Mouse (Mus musculus) megakaryocyte, embryonic 14.5 days (primary cell): Measurements from ENCODE around the gene Exoc4. TPM values are rescaled to one million over a fixed set of nuclear protein-coding genes. Genes with fewer than 3 reads are reported as not detected.

Experiments
- H3K27me3 ChIP-seq: replicated peaks from 2 replicates; pipeline ENCODE3; 2012; ENCODE audit warnings: inconsistent platforms
- H3K36me3 ChIP-seq: replicated peaks from 2 replicates; pipeline ENCODE3; 2012; ENCODE audit warnings: low read length, inconsistent platforms, mixed read lengths
- H3K4me1 ChIP-seq: 2 replicates; pipeline ENCODE4 v1.6.1; 2012; ENCODE audit warnings: inconsistent platforms
- H3K4me3 ChIP-seq: replicated peaks from 2 replicates; pipeline ENCODE3; 2012; ENCODE audit warnings: moderate library complexity, mild to moderate bottlenecking, inconsistent platforms
- H3K9me3 ChIP-seq: 2 replicates; pipeline ENCODE4 v1.6.1; 2012; ENCODE audit warnings: inconsistent platforms
- FLI1 ChIP-seq: IDR thresholded peaks from 2 replicates; pipeline ENCODE4 v1.6.1; 2012; ENCODE audit warnings: low read length, inconsistent platforms, mixed read lengths
- GATA1 ChIP-seq: IDR thresholded peaks from 3 replicates; pipeline ENCODE4 v1.6.1; 2012; ENCODE audit warnings: mixed read lengths, low read length, inconsistent platforms, borderline replicate concordance
- polyA plus RNA-seq: library from polyadenylated mRNA; stranded (reverse); fragments of >175 nt; gene quantifications from 2 replicates; pipeline ENCODE4 v1.2.3, GENCODE M21; 2012; ENCODE audit warnings: low replicate concordance; ENCODE audit not compliant: insufficient read depth

Gene Exoc4
- polyA plus RNA-seq, 1 experiment = 8.4 TPM

GRCm38 (mm10) chr6:33992213-33993034 is 743.5 kb downstream of the Exoc4 start:
- TF ChIP-seq GATA1 (no peak), FLI1 (no peak)
- no peaks in the 10 kb centered on the region for H3K4me1 ChIP-seq
- H3K27me3 ChIP-seq = peaks cover 2% of the 10 kb centered on the region
- H3K9me3 ChIP-seq = peaks cover 3% of the 10 kb centered on the region; the same call in 1 of the 2 replicates
- H3K36me3 ChIP-seq = no peaks in the 10 kb centered on the region
- no peak overlapping the region for H3K4me3 ChIP-seq

GRCm38 (mm10) chr6:33993842-33994241 is 745.0 kb downstream of the Exoc4 start:
- Histone ChIP-seq H3K27me3 (peaks cover 2% of the 10 kb centered on the region), H3K9me3 (peaks cover 5% of the 10 kb centered on the region; the same call in 1 of the 2 replicates), H3K4me3 (no peak overlapping the region), H3K4me1 (no peaks in the 10 kb centered on the region), H3K36me3 (no peaks in the 10 kb centered on the region)
- TF ChIP-seq GATA1 = no peak
- TF ChIP-seq FLI1 = no peak

GRCm38 (mm10) chr6:33998590-33998989 is 749.7 kb downstream of the Exoc4 start:
- H3K4me3 ChIP-seq = no peak overlapping the region
- H3K36me3 ChIP-seq = no peaks in the 10 kb centered on the region
- no peaks in the 10 kb centered on the region for H3K4me1 ChIP-seq
- peaks cover 19% of the 10 kb centered on the region for H3K9me3 ChIP-seq
- TF ChIP-seq FLI1 (no peak), GATA1 (no peak)
- H3K27me3 ChIP-seq = peaks cover 2% of the 10 kb centered on the region

- H3K9me3 ChIP-seq = peaks cover 19% of the 10 kb centered on the region
- TF ChIP-seq FLI1 (no peak), GATA1 (no peak)
- no peaks in the 10 kb centered on the region for H3K4me1 ChIP-seq
- no peak overlapping the region for H3K4me3 ChIP-seq
- no peaks in the 10 kb centered on the region for H3K36me3 ChIP-seq
- peaks cover 2% of the 10 kb centered on the region for H3K27me3 ChIP-seq
Measured at GRCm38 (mm10) chr6:33999530-33999929, 750.6 kb downstream of the Exoc4 start.

- no peak for TF ChIP-seq GATA1
- TF ChIP-seq FLI1 = no peak
- H3K36me3 ChIP-seq = no peaks in the 10 kb centered on the region
- H3K9me3 ChIP-seq = peaks cover 19% of the 10 kb centered on the region
- no peaks in the 10 kb centered on the region for H3K4me1 ChIP-seq
- peaks cover 2% of the 10 kb centered on the region for H3K27me3 ChIP-seq
- no peak overlapping the region for H3K4me3 ChIP-seq
Measured at GRCm38 (mm10) chr6:34000644-34001043, 751.8 kb downstream of the Exoc4 start.

- Histone ChIP-seq H3K4me3 (no peak overlapping the region), H3K4me1 (no peaks in the 10 kb centered on the region), H3K36me3 (no peaks in the 10 kb centered on the region), H3K9me3 (peaks cover 18% of the 10 kb centered on the region), H3K27me3 (peaks cover 2% of the 10 kb centered on the region)
- TF ChIP-seq GATA1 (no peak), FLI1 (no peak)
Measured at GRCm38 (mm10) chr6:34003033-34003432, 754.1 kb downstream of the Exoc4 start.

GRCm38 (mm10) chr6:34013469-34013868 is 764.6 kb downstream of the Exoc4 start:
- Histone ChIP-seq H3K36me3 (no peaks in the 10 kb centered on the region), H3K4me1 (no peaks in the 10 kb centered on the region), H3K27me3 (no peaks in the 10 kb centered on the region), H3K4me3 (no peak overlapping the region), H3K9me3 (peaks cover 22% of the 10 kb centered on the region)
- TF ChIP-seq FLI1 (no peak), GATA1 (no peak)

Other genes with a start within 250 kb of the Exoc4 start
- gene Chchd3, start 188.8 kb upstream of the Exoc4 start, polyA plus RNA-seq = 20.3 and 92.2 TPM in 2 replicates